Mouse (Mus musculus): ENCODE measurements around the gene Dach2.
"Not testable (repeated sequence)": the region's sequence is repeated elsewhere in the genome, so short reads cannot be mapped to it uniquely, and the experiment has no call there.

The Dach2 gene

DNA sequence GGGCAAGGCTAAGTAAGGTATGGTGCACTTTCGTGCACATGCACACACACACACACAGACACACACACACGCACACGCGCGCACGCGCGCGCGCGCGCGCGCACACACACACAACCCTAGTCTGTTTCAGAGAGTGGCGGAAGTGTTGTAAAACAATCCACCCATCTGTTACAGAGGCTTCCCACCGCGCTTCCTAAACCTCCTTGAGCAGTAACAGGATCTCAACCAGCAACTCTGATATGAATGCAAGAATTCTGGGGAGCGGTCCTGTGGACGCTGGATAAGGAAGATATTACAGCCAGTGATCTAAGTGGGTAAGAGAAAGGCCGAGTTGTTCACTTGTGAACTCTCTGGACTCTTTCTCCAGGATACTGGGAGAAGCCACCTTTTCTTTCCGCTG is at the start of gene Dach2:
Dach2 (plus strand) TSS at position 107 of the 400 bp plus-strand sequence.
- no peak for DNase-seq (ENCODE audit: low spot score)

DNA sequence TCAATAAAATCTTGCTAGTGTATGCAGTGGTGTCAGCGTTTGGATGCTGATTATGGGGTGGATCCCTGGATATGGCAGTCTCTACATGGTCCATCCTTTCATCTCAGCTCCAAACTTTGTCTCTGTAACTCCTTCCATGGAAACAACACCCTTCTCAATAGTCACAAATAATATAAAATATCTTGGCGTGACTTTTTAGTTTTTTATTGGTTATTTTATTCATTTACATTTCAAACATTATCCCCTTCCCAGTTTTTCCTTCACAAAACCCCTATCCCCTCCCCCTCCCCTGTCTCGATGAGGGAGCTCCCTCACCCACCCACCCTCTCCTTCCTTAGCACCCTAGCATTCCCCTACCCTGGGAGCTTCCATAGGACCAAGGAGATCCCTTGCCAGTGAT is 44.9 kb upstream of the Dach2 start:
- not testable (repeated sequence) for DNase-seq (ENCODE audit: low spot score)

DNA sequence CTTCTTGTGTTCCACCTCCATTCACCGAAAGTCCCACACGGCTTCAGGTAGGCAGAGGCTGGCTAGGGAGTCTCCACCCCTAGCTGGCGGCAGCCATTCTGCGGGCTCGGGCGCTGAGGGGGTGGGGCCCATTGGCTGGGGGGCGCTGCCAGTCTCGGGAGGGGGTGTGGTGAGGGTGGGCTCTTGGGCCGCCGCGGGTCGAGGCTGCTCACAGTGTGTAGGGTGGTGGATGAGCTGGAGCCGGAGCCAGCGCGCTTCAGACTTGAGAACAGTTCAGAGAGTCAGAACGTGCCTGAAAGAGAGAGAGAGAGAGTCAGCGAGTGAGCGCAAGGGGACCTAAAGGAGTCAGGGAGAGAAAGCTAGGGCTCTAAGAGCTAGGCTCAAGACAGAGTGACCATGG is 721 bp downstream of the Dach2 start:
- peak; percentile 35 for DNase-seq (ENCODE audit: low spot score)

DNA sequence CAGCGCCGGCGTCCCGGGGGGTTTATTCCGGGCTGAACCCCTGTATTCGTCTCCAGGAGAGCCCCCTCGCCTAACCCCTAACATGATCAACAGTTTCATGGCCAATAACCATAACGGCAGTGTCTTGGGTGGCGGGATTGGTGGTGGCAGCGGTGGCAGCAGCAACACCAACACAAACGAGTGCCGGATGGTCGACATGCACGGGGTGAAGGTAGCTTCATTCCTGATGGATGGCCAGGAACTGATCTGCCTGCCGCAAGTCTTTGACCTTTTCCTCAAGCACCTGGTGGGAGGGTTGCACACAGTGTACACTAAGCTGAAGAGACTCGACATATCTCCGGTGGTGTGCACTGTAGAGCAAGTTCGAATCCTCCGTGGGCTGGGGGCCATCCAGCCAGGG is 1.2 kb downstream of the Dach2 start:
- peak; percentile 3 for DNase-seq (ENCODE audit: low spot score)

DNA sequence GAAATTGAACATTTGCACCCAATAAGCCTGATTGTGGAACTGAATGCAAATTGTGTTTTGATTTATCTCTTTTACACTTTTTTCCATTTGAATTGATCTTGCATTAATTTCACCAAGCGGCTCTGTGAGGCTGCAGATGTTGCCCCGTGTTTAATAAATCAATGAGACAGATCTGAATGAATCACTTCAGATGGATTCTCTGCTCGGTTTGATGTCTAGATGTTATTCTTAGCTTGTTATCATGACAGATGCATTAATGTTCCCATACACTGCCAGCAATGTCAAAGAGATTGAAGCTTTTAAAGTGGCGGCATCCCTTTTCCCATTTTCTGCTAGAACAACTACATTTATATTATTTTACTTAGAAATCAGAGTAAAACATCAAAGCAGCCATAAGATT is 7.0 kb downstream of the Dach2 start:
- DNase-seq (ENCODE audit: low spot score): no peak

DNA sequence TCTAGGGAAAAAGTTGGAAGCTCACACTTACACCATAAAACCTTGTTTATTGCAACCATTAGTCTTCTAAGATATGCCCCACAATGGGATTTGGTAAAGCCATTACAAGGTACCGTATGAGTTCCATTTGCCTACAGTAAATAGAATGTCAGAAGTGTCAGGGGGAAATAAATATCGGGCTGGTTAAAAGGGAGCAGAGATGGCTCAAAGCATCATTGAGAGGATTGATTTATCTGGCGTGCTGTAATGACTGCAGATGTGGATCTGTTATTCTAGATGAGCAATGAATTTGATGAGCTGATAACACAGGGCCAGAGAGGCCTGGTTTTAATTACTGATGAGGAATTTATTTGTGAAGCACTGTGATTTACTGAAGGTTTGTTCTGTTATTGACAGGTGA is 40.8 kb downstream of the Dach2 start:
- no peak for DNase-seq (ENCODE audit: low spot score)

DNA sequence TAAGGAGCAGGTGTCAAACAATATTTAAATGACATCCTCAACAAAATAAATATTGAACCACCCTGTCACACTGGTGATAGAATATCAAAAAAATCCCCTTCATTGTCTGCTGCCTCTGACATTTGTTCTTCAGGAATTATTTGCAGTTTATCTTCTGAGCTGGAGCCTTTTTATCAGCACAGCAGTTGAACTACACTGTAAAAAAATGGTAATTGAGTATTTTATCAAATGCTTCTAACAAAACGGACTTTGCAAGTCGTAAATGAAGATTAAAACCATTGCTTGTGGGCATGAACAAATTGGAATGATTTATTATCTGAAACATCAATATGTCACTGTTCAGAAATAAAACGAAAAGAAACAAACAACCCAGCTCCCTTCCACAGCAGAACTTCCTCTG is 97.1 kb downstream of the Dach2 start:
- DNase-seq (ENCODE audit: low spot score): no peak

DNA sequence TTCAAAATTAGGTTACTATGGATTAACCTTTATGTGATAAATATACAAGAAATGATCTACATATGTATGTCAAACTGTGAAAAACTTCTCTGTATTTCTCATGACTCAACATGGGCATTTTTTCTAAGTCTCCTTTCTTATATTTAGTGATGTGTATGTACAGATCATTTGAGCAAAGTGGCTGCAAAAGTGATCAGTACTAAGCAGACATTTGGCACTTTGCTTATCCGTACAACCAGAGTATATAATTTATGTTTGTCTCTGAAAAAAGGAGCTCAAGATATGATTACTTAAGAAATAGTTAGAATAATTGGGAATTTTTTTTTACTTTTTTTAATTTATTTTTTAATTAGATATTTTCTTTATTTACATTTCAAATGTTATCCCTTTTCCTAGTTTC is 111.4 kb downstream of the Dach2 start:
- no peak for DNase-seq (ENCODE audit: low spot score)

DNA sequence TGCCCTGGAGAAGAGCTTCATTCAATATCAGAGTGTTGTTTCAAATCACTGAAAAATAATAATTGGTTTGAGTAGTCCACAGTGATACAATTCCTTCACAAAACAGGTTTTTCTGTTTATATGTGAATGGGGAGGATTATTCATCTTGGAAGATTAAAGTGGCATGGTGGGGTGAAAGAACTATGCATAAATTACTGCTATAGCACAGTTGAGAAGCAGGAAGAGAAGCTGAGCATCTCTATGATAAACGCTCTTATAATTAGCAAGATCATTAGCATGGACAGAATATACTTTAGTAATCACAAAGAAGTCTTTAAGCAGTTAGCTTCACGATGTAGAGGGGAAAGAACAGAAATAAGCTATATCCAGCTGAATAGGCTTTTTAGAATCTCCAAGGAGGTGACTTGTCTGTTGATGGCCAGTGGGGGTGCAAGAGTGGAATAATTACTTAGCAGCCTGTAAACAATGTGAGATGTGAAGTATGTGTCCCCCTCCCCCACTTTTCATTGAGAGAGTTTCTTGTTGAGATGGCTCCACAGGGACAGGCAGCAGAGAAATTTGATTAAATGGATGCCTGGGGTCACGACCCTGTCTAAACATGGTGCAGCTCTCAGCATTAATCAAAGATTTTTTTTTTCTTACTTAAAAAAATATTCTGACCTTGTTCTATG is 124.3 kb downstream of the Dach2 start:
- DNase-seq (ENCODE audit: low spot score): no peak

DNA sequence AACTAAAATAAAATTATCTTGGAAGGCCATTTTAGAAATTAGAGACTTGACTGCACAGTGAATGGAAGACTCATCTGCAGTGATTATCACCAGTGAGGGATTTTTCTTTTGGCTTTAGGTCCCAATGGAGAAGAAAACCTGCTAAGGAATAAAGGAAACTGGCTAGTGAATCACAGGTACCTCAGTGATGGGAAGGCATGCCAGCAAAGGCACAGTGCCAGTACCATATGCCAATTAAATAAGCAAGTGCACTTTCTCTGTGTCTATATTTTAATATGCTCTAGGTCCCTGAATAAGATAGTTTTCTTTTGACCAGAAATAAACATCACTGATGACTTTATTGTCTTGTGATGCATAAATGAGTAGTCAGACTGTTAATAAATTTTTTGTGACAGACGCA is 184.8 kb downstream of the Dach2 start:
- no peak for DNase-seq (ENCODE audit: low spot score)

DNA sequence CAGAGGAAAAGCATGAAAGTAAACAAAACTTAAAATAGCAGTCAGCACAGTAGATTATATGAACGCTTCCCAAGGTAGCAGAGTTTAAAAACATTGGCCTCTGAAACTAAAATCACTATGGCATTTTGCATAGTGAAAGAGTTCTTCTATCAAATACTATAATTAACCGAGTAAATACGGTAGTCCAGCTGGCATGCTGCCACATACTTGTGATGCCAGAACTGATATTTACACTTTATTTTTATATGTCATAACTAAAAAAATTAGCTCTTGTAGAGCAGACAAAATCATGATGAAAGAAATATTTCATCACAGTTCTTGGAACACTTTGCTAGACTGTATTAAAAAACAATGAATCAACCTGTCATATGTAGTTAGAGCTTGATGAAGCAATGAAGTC is 247.8 kb downstream of the Dach2 start:
- no peak for DNase-seq (ENCODE audit: low spot score)

DNA sequence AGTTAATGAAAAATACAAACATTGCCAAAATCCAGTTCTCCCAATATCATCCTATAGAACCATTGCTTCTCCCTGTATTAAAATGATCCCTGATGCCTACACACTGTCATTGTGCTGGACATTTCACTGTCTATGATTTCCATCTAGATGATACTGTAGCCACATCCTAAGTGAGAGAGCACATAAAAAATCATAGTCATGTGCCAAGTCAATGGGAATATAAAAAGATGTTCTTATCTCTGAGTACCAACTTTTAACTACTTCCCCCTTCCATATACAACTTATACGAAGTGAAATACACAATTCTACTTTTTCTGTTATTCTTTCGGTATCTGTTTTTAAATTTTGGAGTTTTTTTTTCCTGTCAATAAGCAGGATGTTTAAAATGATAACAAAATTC is 266.6 kb downstream of the Dach2 start:
- DNase-seq (ENCODE audit: low spot score): no peak

DNA sequence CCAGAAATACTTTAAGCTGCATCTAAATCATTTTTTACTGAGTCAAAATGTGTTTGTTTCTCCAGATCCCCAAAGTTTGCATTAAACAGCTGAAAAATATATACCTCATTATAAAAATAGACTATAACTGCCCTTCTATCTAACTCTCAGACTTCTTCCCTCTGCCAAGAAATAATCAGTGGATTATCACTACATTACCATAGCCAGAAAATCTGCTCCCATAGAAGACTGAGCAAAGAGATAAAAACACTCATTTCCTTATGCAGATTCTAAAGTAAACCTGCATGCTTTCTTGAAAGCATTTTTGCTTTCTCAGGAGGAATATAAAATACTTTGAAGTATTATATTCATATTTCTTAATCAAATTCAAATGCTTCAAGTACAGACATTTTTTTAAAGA is 368.8 kb downstream of the Dach2 start:
- DNase-seq (ENCODE audit: low spot score): no peak

DNA sequence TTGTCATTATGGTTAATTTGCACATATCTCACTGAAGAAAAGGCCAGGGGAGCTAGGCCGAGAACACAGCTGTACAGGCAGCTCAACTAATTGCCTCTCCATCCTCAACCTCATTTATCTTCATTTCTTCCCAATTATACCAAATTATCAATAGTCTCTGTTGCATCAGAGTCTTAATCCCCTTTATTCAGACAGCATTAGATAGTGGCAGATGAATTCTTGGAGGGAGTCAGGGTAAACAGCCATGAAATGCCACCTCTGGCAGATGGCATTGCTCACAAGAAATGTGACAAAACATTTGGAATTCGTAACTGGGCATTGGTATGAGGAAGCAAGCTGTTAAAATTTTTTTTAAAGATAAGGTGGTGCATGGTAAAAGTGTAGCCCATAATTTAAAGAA is 389.9 kb downstream of the Dach2 start:
- DNase-seq (ENCODE audit: low spot score): no peak

DNA sequence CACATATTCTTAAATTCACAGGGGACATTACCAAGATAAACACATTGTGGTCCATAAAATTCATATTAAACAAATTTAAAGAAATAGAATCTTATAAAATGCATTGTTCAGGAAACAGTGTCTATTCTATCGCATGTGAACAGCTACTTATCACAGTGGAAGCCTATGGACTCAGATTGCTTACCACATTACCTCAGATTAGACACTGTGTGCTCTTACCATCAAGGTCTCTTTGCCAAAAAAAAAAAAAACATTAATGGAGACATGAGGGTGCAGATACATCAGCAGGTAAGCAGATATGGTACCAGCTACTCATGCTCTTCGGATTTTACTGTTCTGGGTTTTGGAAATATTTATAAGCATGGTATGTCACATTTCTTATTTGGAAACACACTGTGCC is 415.1 kb downstream of the Dach2 start:
- no peak for DNase-seq (ENCODE audit: low spot score)

DNA sequence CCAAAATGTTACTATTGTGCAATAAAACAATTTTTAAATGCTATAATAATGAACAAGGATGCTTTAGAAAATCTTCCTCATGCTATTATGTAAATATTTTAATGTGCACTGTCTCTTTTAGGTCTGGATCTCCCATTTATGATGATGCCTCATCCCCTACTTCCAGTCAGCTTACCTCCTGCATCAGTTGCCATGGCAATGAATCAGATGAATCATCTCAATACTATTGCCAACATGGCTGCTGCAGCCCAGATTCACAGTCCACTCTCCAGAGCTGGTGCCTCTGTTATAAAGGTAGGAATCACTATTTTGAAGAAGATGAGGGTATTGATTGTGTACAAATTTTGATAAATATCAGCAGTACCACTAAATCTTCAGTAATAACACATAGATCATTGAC is 426.8 kb downstream of the Dach2 start:
- DNase-seq (ENCODE audit: low spot score): no peak

DNA sequence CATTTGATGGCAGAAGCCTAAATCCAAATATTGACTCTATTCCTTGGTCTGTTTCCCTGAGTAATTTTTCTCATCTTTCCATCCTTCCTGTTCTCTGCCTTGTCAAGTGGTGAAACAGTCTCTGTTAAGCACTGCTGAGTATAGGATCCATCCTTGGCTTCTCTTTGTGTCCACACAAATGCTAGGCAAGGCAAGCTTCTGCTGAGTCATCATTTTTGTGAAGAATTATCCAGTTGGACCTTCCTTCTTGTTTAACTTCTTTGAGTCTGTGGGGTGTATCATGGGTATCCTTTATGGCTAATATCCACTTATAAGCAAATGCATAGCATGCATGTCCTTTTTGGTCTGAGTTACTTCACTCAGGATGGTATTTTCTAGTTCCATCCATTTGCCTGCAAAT is 449.8 kb downstream of the Dach2 start:
- DNase-seq (ENCODE audit: low spot score): no peak

DNA sequence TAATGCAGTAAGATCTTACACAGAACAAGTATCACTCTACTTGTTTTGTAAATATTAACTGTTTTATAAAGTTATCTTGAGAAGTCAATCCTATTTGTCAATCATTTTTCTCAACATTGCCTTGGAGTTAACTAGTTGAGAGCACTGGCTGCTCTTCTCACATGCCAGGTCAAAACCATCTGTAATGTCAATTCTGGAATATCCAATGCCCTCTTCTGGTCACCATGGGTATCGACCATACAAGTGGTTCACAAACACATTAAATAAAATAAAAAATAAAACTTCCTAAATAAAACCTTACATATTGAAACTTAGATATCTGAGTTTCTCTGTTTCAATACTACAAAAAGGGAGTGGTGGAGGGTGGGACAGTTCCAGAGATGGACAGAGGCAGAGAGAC is 495.0 kb downstream of the Dach2 start:
- no peak for DNase-seq (ENCODE audit: low spot score)

DNA sequence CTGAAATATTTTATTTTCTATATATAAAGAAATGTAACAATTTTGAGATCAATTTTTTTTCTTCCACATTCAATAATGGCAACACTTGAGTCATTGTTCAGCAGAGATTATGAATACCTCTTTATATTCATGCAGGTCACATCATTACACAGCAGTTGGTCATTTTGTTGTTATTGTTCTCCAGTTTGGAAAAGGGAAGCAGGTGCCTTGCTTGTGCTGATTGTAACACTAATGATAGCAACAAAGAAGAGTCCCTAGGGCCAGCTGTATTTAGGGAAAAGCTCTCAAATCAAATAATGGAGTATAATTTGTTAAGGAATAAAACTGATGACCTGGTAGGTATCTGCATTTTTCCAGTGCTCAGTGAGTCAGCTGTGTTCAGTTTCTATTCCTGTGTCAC is 513.1 kb downstream of the Dach2 start:
- DNase-seq (ENCODE audit: low spot score): no peak

DNA sequence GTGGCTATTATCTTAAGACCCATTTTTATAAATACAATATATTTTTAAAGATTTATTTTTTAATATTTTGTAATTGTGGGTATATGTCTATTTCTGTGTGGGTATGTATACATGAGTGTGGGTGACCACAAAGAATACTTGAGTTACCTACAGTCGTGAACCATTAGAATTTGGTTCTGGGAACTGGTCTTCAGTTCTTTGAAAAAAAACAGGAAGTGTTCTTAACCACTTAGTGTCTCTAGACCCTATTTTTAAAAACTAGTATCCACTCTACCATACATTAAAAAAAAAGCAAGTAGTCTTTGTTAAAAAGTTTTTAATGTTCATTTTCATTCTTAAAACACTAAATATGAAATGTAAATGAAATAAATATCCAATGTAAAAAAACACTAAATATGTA is 529.5 kb downstream of the Dach2 start:
- no peak for DNase-seq (ENCODE audit: low spot score)

DNA sequence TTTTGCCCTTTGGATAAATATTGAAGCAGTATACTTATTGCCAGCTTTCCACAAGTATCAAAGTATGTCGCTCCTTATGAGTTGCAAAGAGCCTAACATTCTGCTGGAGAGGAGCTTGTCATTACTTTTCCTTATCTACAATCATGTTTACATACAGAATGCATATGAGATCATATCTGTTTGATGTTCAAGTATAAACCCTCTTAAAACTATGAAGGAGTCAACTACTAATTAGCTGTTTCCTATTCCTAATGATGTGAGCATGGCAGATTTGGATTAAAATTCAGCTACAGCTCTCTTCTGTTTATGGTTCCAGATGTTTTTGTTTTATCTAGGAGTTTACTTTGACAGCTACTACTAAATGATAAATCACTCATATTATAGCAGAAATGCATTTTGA is 535.8 kb downstream of the Dach2 start:
- DNase-seq (ENCODE audit: low spot score): no peak

DNA sequence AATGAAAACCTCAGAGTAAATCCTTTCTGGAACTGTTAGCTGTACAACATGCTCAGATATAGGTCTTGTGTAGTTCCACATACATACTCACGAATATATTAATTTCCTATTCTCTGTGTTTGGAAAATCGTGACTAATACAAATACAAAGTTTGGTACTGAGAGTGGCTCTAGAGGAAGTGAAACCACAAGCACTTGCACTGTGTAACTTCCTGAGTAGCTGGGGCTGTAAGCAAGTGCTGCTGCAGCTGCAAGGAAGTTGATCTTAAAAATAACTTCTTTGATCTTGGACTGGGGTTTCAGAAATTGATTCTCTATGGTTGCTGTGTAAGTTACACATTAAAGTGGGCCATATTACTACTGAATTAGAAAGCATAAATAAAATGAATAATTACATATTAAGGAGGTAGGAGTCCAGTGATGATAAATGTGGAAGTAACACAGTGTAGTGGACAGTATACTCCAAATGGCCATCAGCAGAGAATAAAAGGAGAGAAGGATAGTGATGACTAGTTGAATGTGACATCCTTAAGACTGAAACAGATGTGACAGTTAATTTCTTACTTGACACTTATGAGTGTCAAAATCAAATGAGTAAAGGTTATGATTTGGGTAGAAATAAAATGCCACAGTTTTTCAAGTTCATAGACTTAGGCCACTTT is 570.7 kb downstream of the Dach2 start:
- DNase-seq (ENCODE audit: low spot score): no peak

Data from urinary bladder, postnatal 25 days (tissue).